Mouse (Mus musculus) heart, adult 18-20 months (tissue): ENCODE results near the gene Ctsl. TPM values are rescaled to one million over a fixed set of nuclear protein-coding genes. Genes with fewer than 3 reads are reported as not detected.

ENCODE experiments used
- DNase-seq, 2 experiments: peaks; one replicate each; pipeline ENCODE4 v3.0.0; 2021 to 2022; ENCODE audit warnings: mixed read lengths in 1 of 2
- total RNA-seq, 2 experiments: library from RNA; stranded (reverse); gene quantifications; 2 replicates each; pipeline ENCODE4 v1.2.3; 2021

Gene Ctsl
- total RNA-seq, 2 experiments from 2014 or later, result 218 to 254 TPM

GRCm38 (mm10) chr13:64375160-64375559 lies 4.5 kb upstream of the Ctsl start:
- DNase-seq, result no peak

- DNase-seq, result peak; percentile 61 to 76
These were observed 3.0 kb upstream of the Ctsl start for GRCm38 (mm10) chr13:64373695-64374094.

- DNase-seq, result no peak
These were observed 901 bp downstream of the Ctsl start for GRCm38 (mm10) chr13:64369805-64370172.

GRCm38 (mm10) chr13:64368596-64368995 lies 2.1 kb downstream of the Ctsl start:
- DNase-seq, result no peak

- no peak for DNase-seq
These were observed 3.1 kb downstream of the Ctsl start for GRCm38 (mm10) chr13:64367615-64368014.

DNA sequence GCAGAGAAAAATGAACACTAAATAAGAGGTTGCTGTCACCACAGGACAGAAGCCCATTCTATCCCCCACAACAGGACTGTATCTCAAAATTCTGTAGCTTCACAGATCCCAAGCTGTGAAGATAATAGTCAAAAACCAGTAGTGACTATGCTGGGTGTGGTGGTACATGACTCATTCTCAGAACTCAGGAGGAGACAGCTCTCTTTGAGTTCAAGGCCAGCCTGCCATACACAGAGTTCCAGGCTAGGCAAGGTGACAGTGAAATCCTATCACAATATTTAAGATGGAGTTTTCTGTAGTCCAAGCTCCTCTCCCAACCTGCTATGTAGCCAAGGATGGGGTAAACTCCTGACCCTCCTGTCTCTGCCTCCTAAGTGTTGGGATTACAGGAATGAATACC lies 5.4 kb downstream of the Ctsl start:
- no peak for DNase-seq

- peak; percentile 14 to 51 for DNase-seq
These were observed 6.4 kb downstream of the Ctsl start for GRCm38 (mm10) chr13:64364258-64364657.

GRCm38 (mm10) chr13:64362139-64362538 lies 8.6 kb downstream of the Ctsl start:
- no peak for DNase-seq

DNA sequence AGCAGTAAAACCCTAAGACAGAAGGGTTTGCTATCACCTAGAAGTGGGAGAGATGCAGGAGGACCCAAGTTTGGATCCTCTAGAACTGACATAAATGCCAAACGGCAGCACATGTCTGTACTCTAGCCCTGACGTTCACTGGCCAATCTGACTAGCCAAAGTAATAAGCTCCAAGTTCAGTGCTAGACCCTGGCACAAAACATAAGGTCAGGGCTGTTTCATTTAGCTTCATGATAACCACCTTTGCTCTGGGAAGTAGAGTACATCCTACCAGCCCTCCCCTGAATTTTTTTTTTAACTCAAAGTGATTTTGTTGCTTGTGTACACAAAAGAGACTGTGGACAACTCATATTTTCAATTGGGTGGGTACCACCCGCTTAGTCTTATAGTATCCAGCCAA lies 9.7 kb downstream of the Ctsl start:
- no peak for DNase-seq

GRCm38 (mm10) chr13:64359702-64360101 lies 11.0 kb downstream of the Ctsl start:
- DNase-seq, result no peak

DNA sequence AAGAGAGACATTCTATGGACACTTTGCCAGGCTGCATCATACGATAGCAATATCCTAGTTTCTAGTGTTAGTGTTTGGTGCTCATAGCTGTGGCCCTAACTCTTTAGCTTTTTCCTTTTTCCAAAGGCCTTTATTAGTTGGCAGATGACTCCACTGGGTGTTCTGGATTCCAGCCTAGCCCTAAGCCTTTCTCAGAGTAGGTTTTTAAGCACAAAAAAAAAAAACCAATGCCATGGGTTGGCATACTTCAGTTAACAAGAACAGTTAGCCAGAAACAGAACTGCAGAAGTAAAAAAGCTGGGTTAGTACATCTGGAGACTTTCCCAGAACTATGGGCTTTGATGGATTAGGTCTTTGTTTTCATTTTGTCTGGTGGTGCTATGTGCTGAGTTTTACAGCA lies 12.2 kb downstream of the Ctsl start:
- no peak for DNase-seq

DNA sequence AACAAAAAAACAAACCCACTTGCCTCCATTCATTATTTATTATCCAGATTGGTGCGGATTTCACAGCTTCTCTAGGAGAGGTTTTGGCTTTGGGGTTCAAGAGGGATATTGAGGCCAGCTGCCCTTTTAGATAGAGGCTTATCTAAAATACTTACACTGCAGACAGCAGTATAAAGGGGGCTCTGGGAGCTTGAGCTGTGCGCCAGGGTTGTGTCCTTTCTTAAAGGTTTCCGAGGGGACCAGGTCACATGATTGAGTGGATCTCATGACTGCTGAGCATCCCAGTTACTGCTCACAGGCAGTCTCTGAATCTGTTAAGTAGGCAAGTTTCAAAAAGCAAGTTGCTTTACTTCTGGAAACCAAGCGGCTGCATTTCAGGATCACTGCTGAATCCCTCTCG lies 13.3 kb downstream of the Ctsl start:
- no peak for DNase-seq

- no peak for DNase-seq
These were observed 21.2 kb downstream of the Ctsl start for GRCm38 (mm10) chr13:64349474-64349873.

- peak; percentile 50 to 79 for DNase-seq
These were observed 26.6 kb downstream of the Ctsl start for GRCm38 (mm10) chr13:64344082-64344501.

- peak; percentile 9 to 47 for DNase-seq
These were observed 27.1 kb downstream of the Ctsl start for GRCm38 (mm10) chr13:64343598-64343997.

DNA sequence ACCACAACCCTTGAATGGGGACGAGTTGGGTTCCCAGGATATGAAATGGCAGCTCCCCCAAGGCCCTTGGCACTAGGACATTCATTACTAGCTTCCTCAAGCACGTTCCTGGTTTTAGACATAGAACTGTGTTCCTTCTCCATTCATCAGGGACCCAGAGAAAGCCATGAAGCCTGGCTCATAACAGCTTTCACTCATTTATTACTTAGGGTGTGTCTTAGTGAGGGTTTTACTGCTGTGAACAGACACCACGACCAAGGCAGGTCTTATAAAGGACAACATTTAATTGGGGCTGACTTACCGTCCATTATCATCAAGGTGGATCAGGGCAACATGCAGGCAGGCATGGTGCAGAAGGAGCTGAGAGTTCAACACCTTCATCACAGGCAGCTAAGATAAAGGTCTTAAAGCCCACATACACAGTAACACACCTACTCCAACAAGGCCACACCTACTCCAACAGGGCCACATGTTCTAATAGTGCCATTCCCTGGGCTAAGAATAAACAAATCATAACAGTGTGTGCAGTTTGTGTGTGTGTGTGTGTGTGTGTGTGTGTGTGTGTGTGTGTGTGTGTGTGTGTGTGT lies 35.1 kb downstream of the Ctsl start:
- no peak for DNase-seq

DNA sequence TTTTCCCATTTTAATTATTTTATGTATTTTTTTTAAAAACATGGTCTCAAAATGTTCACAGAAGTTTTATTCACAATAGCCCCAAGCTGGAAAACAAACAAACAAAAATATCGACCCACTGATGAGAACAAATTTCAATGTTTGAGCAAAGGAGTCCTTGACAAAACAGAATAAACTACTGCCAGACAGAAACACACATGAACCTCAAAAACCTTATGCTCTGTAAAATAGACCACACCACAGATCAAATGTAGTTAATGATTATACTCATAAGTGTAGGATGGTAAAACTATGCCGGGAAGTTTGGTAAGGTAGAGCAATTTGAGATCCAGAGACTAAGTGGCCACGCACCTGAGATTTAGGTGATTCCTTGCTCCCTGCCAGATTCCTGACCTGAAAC lies 37.6 kb downstream of the Ctsl start:
- DNase-seq, result no peak

GRCm38 (mm10) chr13:64332321-64332720 lies 38.4 kb downstream of the Ctsl start:
- no peak for DNase-seq

- DNase-seq, result no peak
These were observed 48.0 kb downstream of the Ctsl start for GRCm38 (mm10) chr13:64322561-64323281.

GRCm38 (mm10) chr13:64320334-64320733 lies 50.4 kb downstream of the Ctsl start:
- peak in 1 of 2 experiments; percentile 56 for DNase-seq

DNA sequence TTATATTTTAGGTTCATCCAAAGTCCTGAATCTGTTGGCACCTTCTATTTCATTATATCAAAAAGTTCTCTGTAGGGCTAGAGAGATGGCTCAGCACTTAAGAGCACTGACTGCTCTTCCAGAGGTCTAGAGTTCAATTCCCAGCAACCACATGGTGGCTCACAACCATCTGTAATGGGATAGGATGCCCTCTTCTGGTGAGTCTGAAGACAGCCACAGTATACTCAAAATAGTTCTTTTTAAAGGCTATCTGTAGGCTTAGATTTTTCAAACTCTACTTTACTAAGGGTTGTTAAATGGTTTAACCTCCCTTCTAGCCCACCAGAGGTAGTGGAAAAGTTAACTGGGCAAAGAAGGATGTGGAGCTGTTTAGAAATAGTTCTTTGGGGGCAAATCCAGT lies 50.9 kb downstream of the Ctsl start:
- no peak for DNase-seq

DNA sequence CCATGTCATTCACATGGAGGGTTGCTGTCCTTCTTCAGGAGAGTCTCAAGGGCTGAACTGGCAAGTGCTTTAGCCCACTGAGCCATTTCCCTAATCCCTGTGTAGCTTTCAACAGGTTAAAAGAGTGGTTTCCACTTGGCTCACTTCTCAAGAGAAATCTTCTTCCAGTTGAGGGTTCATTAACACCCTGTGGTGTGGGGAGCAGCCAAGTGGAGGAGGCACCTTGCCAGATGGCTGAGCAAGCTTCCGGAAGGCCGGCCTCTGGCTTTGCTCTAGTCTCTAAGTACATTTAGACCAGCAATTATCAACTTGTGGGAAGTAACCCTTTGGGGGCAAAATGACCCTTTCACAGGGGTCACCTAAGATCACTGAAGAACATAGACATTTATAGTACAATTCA lies 52.3 kb downstream of the Ctsl start:
- DNase-seq, result peak; percentile 44 to 75

DNA sequence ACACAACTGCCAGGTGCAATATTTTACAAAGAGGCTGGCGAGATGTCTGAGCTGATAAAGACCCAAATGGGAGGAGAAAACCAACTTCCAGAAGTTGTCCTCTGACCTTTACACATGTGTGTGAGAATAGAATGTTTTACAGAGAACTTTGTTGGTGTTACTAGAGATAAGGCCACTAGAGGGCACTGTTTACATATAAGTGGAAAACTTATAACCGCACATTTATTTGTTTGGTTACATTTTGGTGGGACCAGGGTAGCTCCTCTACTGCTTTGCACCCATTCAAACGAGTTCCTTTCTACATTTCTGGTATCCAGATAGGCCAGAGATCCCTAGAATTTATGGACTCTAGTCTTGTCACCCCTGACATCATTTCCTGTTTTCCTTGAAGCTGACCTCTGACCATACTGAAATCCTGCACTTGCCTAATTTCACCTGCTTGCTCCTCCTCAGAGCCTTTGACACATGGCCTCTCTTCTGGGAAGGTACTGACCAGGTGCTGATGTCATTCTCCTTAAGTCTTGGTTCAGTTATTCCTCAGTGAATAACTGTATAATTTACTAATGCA lies 55.1 kb downstream of the Ctsl start:
- DNase-seq, result peak; percentile 29 to 79

DNA sequence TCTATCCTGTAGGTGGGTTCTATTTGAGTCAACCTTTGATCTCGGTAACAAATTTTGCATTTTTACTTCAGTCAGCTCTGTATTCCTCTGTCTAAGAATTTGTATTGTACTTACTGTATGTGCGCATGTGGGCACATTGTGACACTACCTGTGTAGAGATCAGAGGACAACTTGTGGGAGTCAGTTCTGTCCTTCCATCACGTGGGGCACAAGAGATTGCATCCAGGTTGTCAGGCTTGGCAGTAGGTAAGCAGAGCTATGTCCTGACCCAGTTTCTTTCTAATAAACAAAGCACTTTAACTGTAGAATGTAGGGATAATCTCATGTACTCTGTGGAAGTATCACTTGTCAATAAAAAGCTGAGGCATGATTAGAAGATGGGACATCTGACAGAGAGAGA lies 56.6 kb downstream of the Ctsl start:
- DNase-seq, result no peak
